Mouse (Mus musculus) intestine, embryonic 15.5 days (tissue): Measurements from ENCODE around the gene Itgb2. TPM values are rescaled to one million over a fixed set of nuclear protein-coding genes. Genes with fewer than 3 reads are reported as not detected.
A peak's percentile ranks its signal among the peaks of the same experiment; 100 is the strongest.

Experiments
- ATAC-seq: fragments of 200-750 bp; cut with Nextera tagmentation; 2 replicates; pipeline ENCODE4 v1.8.0; 2017; ENCODE audit warnings: moderate TSS enrichment, moderate library complexity
- H3K27ac ChIP-seq: fragments of 300-500 bp; sonication (generic); 2 replicates; pipeline ENCODE4 v1.5.1; 2015; ENCODE audit warnings: mild to moderate bottlenecking, inconsistent platforms
- H3K27me3 ChIP-seq: fragments of 300-500 bp; sonication (generic); replicated peaks from 2 replicates; pipeline ENCODE4 v1.6.1; 2015; ENCODE audit warnings: inconsistent platforms
- H3K36me3 ChIP-seq: fragments of 300-500 bp; sonication (generic); 2 replicates; pipeline ENCODE4 v1.6.1; 2015; ENCODE audit warnings: inconsistent platforms
- H3K4me1 ChIP-seq: fragments of 300-500 bp; sonication (generic); replicated peaks from 2 replicates; pipeline ENCODE4 v1.6.1; 2015; ENCODE audit warnings: inconsistent platforms
- H3K4me2 ChIP-seq: fragments of 300-500 bp; sonication (generic); replicated peaks from 2 replicates; pipeline ENCODE4 v1.6.1; 2015; ENCODE audit warnings: mild to moderate bottlenecking, inconsistent platforms
- H3K4me3 ChIP-seq: fragments of 300-500 bp; sonication (generic); replicated peaks from 2 replicates; pipeline ENCODE4 v1.5.1; 2015; ENCODE audit warnings: inconsistent platforms
- H3K9ac ChIP-seq: fragments of 300-500 bp; sonication (generic); 2 replicates; pipeline ENCODE4 v1.6.1; 2015; ENCODE audit warnings: inconsistent platforms
- H3K9me3 ChIP-seq: fragments of 300-500 bp; sonication (generic); 2 replicates; pipeline ENCODE4 v1.6.1; 2016; ENCODE audit warnings: inconsistent platforms
- whole genome bisulfite sequencing: fragments of 180-500 bp; shearing (Covaris S2); methylation state at CpG from one replicate; pipeline ENCODE4 v1.1.7; 2015; 5-methylcytosine and 5-hydroxymethylcytosine counted together
- polyA plus RNA-seq: library from polyadenylated mRNA; unstranded; fragments of >200 nt; fragmentation: Nextera tagmentation; extraction: Ambion mirVana; gene quantifications from 2 replicates; pipeline ENCODE4 v1.2.1, GENCODE M21; 2015

Gene Itgb2
- 3.2 and 3.7 TPM in 2 replicates for polyA plus RNA-seq

DNA sequence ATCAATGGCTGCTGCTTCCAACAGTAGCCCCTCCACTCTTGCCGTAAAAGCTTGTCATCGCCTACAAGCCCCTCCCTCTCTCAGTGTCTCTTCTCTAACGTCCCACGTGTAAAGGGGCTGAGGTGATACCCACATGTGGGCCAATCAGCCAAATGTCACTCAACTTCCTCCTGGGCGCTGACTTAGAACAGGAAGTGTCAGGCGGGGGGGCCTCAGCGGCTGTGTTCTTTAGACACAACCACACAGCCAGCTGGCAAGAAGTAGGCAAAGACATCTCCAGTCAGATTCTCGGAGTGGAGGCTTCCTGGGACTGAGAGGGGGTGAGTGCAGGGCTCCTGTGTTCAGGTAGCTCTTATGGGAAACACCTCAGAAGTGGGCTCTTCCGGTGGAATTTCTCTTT, at the start of gene Itgb2:
Itgb2 (plus strand) TSS at position 113 of the 400 bp plus-strand sequence.
- H3K4me2 ChIP-seq = no peak within 1 kb of the TSS
- no peak within 1 kb of the TSS for H3K27ac ChIP-seq
- ATAC-seq = no peak
- H3K9me3 ChIP-seq = no peaks in the 10 kb centered on the region
- no peaks in the 10 kb centered on the region for H3K36me3 ChIP-seq
- H3K9ac ChIP-seq = no peak within 1 kb of the TSS; the same call in 1 of the 2 replicates
- H3K27me3 ChIP-seq = no peaks in the 10 kb centered on the region
- H3K4me3 ChIP-seq = 0 out of 2 replicates have a peak within 1 kb of the TSS, but pooled peaks have one; percentile 2
- WGBS = 68% methylated on average over 9 of the region's 9 CpGs
- no peaks in the 10 kb centered on the region for H3K4me1 ChIP-seq

DNA sequence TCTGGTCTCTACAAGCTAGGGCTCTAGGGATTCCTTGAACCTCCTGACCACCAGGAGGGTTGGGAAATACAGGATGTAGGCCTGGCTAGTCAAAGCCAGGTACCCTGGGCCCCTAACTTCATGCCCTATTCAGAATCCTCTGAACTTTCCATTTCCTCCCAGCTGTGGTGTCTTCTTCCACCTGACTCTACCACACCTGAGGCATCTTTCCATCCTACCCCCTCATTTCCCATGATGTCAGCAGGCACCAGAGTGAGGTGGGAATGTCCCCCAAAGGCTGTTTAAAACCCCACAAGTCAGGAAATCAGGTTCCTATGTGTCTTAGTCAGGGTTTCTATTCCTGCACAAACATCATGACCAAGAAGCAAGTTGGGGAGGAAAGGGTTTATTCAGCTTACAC, 48.2 kb upstream of the Itgb2 start:
- no peak for ATAC-seq
- H3K9me3 ChIP-seq = no peaks in the 10 kb centered on the region
- H3K4me2 ChIP-seq = no peak overlapping the region
- no peaks in the 10 kb centered on the region for H3K36me3 ChIP-seq
- no peak overlapping the region for H3K4me3 ChIP-seq
- H3K27ac ChIP-seq = no peak overlapping the region
- no peak overlapping the region for H3K9ac ChIP-seq
- H3K4me1 ChIP-seq = peaks cover 9% of the 10 kb centered on the region
- H3K27me3 ChIP-seq = no peaks in the 10 kb centered on the region

- Histone ChIP-seq H3K27me3 (no peaks in the 10 kb centered on the region), H3K27ac (0 out of 2 replicates have a peak overlapping the region, but pooled peaks have one; percentile 28), H3K4me1 (peaks cover 9% of the 10 kb centered on the region), H3K9me3 (no peaks in the 10 kb centered on the region), H3K36me3 (peaks cover 18% of the 10 kb centered on the region), H3K9ac (no peak overlapping the region), H3K4me2 (0 out of 2 replicates have a peak overlapping the region, but pooled peaks have one; percentile 28), H3K4me3 (no peak overlapping the region)
- 16% methylated on average over 18 of the region's 18 CpGs for WGBS
- ATAC-seq = peak; percentile 71
Observed at GRCm38 (mm10) chr10:77484205-77484935, 45.7 kb upstream of the Itgb2 start.

GRCm38 (mm10) chr10:77485786-77486185, 44.3 kb upstream of the Itgb2 start:
- H3K9ac ChIP-seq = no peak overlapping the region
- peaks cover 28% of the 10 kb centered on the region for H3K36me3 ChIP-seq
- H3K27me3 ChIP-seq = no peaks in the 10 kb centered on the region
- no peaks in the 10 kb centered on the region for H3K9me3 ChIP-seq
- WGBS = 70% methylated on average over 3 of the region's 3 CpGs
- H3K27ac ChIP-seq = no peak overlapping the region
- H3K4me3 ChIP-seq = no peak overlapping the region
- ATAC-seq = no peak
- H3K4me2 ChIP-seq = no peak overlapping the region
- peaks cover 9% of the 10 kb centered on the region for H3K4me1 ChIP-seq

- Histone ChIP-seq H3K36me3 (peaks cover 34% of the 10 kb centered on the region), H3K27me3 (no peaks in the 10 kb centered on the region), H3K4me1 (peaks cover 9% of the 10 kb centered on the region), H3K27ac (no peak overlapping the region), H3K9ac (no peak overlapping the region), H3K9me3 (no peaks in the 10 kb centered on the region), H3K4me2 (no peak overlapping the region), H3K4me3 (no peak overlapping the region)
- WGBS = 96% methylated on average over 7 of the region's 7 CpGs
- no peak for ATAC-seq
Observed at GRCm38 (mm10) chr10:77488168-77488567, 41.9 kb upstream of the Itgb2 start.

DNA sequence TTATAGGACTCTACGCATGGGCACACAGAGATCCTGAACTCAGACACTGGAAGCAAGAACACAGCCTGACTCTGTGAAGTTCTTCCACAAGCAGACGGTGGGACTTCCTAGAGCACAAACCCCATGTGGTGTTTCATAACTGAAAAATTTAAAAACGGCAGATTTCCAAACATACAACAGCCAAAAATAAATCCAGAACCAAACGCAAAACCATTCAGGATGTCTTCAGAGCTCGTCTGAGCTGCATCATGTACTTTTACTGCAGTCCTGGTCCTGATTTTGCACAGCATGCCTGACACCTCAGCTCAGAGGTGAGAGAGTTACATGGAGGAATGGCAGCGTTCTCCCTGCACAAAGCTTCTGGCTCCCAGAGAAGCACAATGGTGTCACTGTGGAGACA, 38.5 kb upstream of the Itgb2 start:
- no peak overlapping the region for H3K4me3 ChIP-seq
- no peak overlapping the region for H3K4me2 ChIP-seq
- H3K4me1 ChIP-seq = no peaks in the 10 kb centered on the region
- H3K27me3 ChIP-seq = no peaks in the 10 kb centered on the region
- 84% methylated on average over 6 of the region's 6 CpGs for WGBS
- no peak overlapping the region for H3K27ac ChIP-seq
- H3K36me3 ChIP-seq = peaks cover 39% of the 10 kb centered on the region
- ATAC-seq = no peak
- H3K9me3 ChIP-seq = no peaks in the 10 kb centered on the region
- H3K9ac ChIP-seq = no peak overlapping the region

DNA sequence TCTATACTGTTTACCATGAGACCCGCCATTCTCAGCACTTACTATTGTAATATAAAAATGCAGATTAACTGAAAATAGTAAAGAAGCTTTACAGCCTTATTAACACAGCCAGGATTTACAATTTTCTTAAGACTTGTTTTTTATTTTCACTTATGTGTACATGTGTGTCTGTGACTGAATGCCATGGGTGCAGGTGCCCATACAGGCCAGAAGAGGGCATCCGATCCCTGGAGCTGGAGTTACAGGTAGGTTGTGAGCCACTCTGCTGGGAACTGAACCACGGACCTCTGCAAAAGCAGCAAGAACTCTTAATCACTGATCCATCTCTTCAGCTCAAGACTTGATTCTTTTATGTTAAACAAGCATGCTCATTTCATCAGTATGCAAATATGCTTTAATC, 37.2 kb upstream of the Itgb2 start:
- H3K9me3 ChIP-seq = no peaks in the 10 kb centered on the region
- H3K4me3 ChIP-seq = no peak overlapping the region
- H3K9ac ChIP-seq = no peak overlapping the region
- H3K4me2 ChIP-seq = no peak overlapping the region
- no peaks in the 10 kb centered on the region for H3K4me1 ChIP-seq
- H3K27ac ChIP-seq = no peak overlapping the region
- H3K27me3 ChIP-seq = no peaks in the 10 kb centered on the region
- ATAC-seq = no peak
- WGBS = 97% methylated on average over 3 of the region's 3 CpGs
- peaks cover 35% of the 10 kb centered on the region for H3K36me3 ChIP-seq

GRCm38 (mm10) chr10:77497185-77497584, 32.9 kb upstream of the Itgb2 start:
- Histone ChIP-seq H3K9me3 (no peaks in the 10 kb centered on the region), H3K27me3 (no peaks in the 10 kb centered on the region), H3K36me3 (peaks cover 10% of the 10 kb centered on the region), H3K27ac (no peak overlapping the region), H3K9ac (no peak overlapping the region), H3K4me2 (no peak overlapping the region), H3K4me1 (peaks cover 9% of the 10 kb centered on the region), H3K4me3 (no peak overlapping the region)
- ATAC-seq = no peak
- WGBS = 91% methylated on average over 13 of the region's 13 CpGs

DNA sequence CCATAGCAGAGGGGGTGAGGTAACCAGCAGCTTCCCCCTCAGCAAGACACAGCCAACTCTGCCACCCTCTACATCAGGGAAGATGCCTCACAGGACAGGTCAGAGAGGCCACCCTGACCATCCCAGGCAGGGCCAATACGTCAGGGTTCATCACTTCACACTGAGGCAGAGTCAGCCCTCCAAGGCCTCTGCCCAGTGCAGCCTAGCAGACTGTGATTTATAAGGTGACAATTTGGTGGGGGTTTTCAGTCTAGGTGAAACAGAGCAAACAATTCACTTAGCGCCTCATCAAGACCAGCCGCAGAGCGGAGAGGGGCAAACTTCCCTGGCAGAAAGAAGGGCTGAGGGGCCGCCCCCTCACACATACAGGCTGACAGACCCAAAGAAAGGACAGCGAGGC, 31.8 kb upstream of the Itgb2 start:
- H3K4me1 ChIP-seq = peaks cover 9% of the 10 kb centered on the region
- no peak for ATAC-seq
- no peak overlapping the region for H3K4me2 ChIP-seq
- H3K27ac ChIP-seq = no peak overlapping the region
- H3K4me3 ChIP-seq = no peak overlapping the region
- H3K9me3 ChIP-seq = no peaks in the 10 kb centered on the region
- H3K36me3 ChIP-seq = peaks cover 11% of the 10 kb centered on the region
- 68% methylated on average over 6 of the region's 6 CpGs for WGBS
- no peak overlapping the region for H3K9ac ChIP-seq
- H3K27me3 ChIP-seq = no peaks in the 10 kb centered on the region

DNA sequence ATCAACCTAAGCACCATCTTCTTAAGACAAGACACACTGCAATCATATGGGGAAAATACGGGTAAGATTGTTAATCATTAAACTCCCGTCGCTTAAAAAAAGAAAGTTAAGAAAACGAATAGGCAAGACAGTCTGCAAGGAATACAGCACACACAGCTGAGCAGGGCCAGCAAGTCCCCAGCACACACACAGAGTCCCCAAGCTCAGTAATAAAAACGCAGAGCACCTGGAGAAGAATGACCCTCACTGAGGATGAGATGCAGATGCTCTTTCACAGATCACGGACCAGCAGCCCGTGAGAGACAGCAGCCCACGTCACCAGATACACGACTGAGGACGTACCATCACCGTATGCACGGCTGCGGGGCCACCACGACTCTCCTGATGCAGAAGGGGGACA, 29.4 kb upstream of the Itgb2 start:
- Histone ChIP-seq H3K36me3 (peaks cover 15% of the 10 kb centered on the region), H3K27ac (no peak overlapping the region), H3K4me1 (peaks cover 9% of the 10 kb centered on the region), H3K4me3 (no peak overlapping the region), H3K4me2 (no peak overlapping the region; the same call in 1 of the 2 replicates), H3K27me3 (no peaks in the 10 kb centered on the region), H3K9me3 (no peaks in the 10 kb centered on the region), H3K9ac (no peak overlapping the region)
- peak; percentile 32; the same call in 1 of the 2 replicates for ATAC-seq
- 31% methylated on average over 14 of the region's 14 CpGs for WGBS

GRCm38 (mm10) chr10:77502967-77503922, 26.8 kb upstream of the Itgb2 start:
- peaks cover 9% of the 10 kb centered on the region for H3K4me1 ChIP-seq

GRCm38 (mm10) chr10:77504143-77504542, 25.9 kb upstream of the Itgb2 start:
- WGBS = 92% methylated on average over 6 of the region's 6 CpGs
- Histone ChIP-seq H3K4me3 (no peak overlapping the region), H3K9me3 (no peaks in the 10 kb centered on the region)

More at GRCm38 (mm10) chr10:77502967-77503922, 26.8 kb upstream of the Itgb2 start:
- Histone ChIP-seq H3K27ac (no peak overlapping the region), H3K9me3 (no peaks in the 10 kb centered on the region), H3K4me2 (no peak overlapping the region), H3K36me3 (peaks cover 35% of the 10 kb centered on the region), H3K4me3 (no peak overlapping the region), H3K27me3 (no peaks in the 10 kb centered on the region), H3K9ac (no peak overlapping the region)
- 85% methylated on average over 25 of the region's 25 CpGs for WGBS
- no peak for ATAC-seq

More at GRCm38 (mm10) chr10:77504143-77504542, 25.9 kb upstream of the Itgb2 start:
- no peaks in the 10 kb centered on the region for H3K27me3 ChIP-seq
- peaks cover 35% of the 10 kb centered on the region for H3K36me3 ChIP-seq
- no peak for ATAC-seq
- no peak overlapping the region for H3K4me2 ChIP-seq
- peaks cover 10% of the 10 kb centered on the region for H3K4me1 ChIP-seq
- H3K9ac ChIP-seq = no peak overlapping the region
- no peak overlapping the region for H3K27ac ChIP-seq
